Mouse (Mus musculus) lung, embryonic 14.5 days (tissue): ENCODE data around the gene Clpb. TPM values are rescaled to one million over a fixed set of nuclear protein-coding genes. Genes with fewer than 3 reads are reported as not detected.

Experiments
- ATAC-seq: fragments of 200-750 bp; cut with Nextera tagmentation; 2 replicates; pipeline ENCODE4 v1.8.0; 2017; ENCODE audit warnings: mild to moderate bottlenecking, moderate TSS enrichment, moderate library complexity; ENCODE audit not compliant: insufficient read depth
- DNase-seq: peaks from one replicate; pipeline ENCODE4 v3.0.0-alpha.2; 2015
- H3K27ac ChIP-seq: fragments of 300-500 bp; sonication (generic); 2 replicates; pipeline ENCODE4 v1.5.1; 2014; ENCODE audit warnings: low read depth, mild to moderate bottlenecking, moderate library complexity
- H3K27me3 ChIP-seq: fragments of 300-500 bp; sonication (generic); 2 replicates; pipeline ENCODE4 v1.6.1; 2014; ENCODE audit warnings: low read length, control low read depth; ENCODE audit not compliant: insufficient read depth
- H3K36me3 ChIP-seq: fragments of 300-500 bp; sonication (generic); 2 replicates; pipeline ENCODE4 v1.6.1; 2014; ENCODE audit warnings: control low read depth; ENCODE audit not compliant: insufficient read depth
- H3K4me1 ChIP-seq: fragments of 300-500 bp; sonication (generic); 2 replicates; pipeline ENCODE4 v1.6.1; 2014; ENCODE audit warnings: antibody characterized with exemption, control low read depth; ENCODE audit not compliant: insufficient read depth
- H3K4me2 ChIP-seq: fragments of 300-500 bp; sonication (generic); 2 replicates; pipeline ENCODE4 v1.6.1; 2014; ENCODE audit warnings: mild to moderate bottlenecking
- H3K4me3 ChIP-seq: fragments of 300-500 bp; sonication (generic); 2 replicates; pipeline ENCODE4 v1.5.1; 2014; ENCODE audit warnings: low read depth, low read length
- H3K9ac ChIP-seq: fragments of 300-500 bp; sonication (generic); 2 replicates; pipeline ENCODE4 v1.6.1; 2014
- H3K9me3 ChIP-seq: fragments of 300-500 bp; sonication (generic); 2 replicates; pipeline ENCODE4 v1.6.1; 2016; ENCODE audit warnings: low read depth, low read length, control low read depth
- CTCF ChIP-seq: IDR thresholded peaks from 2 replicates; pipeline ENCODE4 v1.5.1; 2016; ENCODE audit warnings: antibody characterized with exemption, low read depth
- WGBS: fragments of 180-500 bp; shearing (Covaris S2); extraction: QIAGEN DNeasy Blood & Tissue Kit; methylation state at CpG from one replicate; pipeline ENCODE4 v1.1.7; 2014; 5-methylcytosine and 5-hydroxymethylcytosine counted together
- polyA plus RNA-seq: library from polyadenylated mRNA; unstranded; fragments of >200 nt; fragmentation: Nextera tagmentation; extraction: Ambion mirVana; gene quantifications from 2 replicates; pipeline ENCODE4 v1.2.1, GENCODE M21; 2014

Gene Clpb
- polyA plus RNA-seq, 1 experiment from 2014 or later = 55.6 TPM

- WGBS = 48% methylated on average over 3 of the region's 3 CpGs
- H3K4me1 ChIP-seq = no peaks in the 10 kb centered on the region
- no peak overlapping the region for H3K4me3 ChIP-seq
- no peaks in the 10 kb centered on the region for H3K27me3 ChIP-seq
- TF ChIP-seq CTCF = no peak
- no peak overlapping the region for H3K4me2 ChIP-seq
- no peaks in the 10 kb centered on the region; the same call in 1 of the 2 replicates for H3K36me3 ChIP-seq
- H3K27ac ChIP-seq = no peak overlapping the region
- DNase-seq (no peak), ATAC-seq (no peak)
- no peaks in the 10 kb centered on the region for H3K9me3 ChIP-seq
- no peak overlapping the region for H3K9ac ChIP-seq
These were observed 21.2 kb downstream of the Clpb start for GRCm38 (mm10) chr7:101684671-101685070.

GRCm38 (mm10) chr7:101687144-101687543 lies 23.7 kb downstream of the Clpb start:
- H3K9ac ChIP-seq = no peak overlapping the region
- H3K4me2 ChIP-seq = no peak overlapping the region
- no peaks in the 10 kb centered on the region for H3K27me3 ChIP-seq
- H3K36me3 ChIP-seq = no peaks in the 10 kb centered on the region; the same call in 1 of the 2 replicates
- no peak for TF ChIP-seq CTCF
- no peaks in the 10 kb centered on the region for H3K9me3 ChIP-seq
- no peaks in the 10 kb centered on the region for H3K4me1 ChIP-seq
- WGBS = 85% methylated on average over 2 of the region's 2 CpGs
- H3K27ac ChIP-seq = no peak overlapping the region
- ATAC-seq = no peak
- no peak overlapping the region for H3K4me3 ChIP-seq
- no peak for DNase-seq

DNA sequence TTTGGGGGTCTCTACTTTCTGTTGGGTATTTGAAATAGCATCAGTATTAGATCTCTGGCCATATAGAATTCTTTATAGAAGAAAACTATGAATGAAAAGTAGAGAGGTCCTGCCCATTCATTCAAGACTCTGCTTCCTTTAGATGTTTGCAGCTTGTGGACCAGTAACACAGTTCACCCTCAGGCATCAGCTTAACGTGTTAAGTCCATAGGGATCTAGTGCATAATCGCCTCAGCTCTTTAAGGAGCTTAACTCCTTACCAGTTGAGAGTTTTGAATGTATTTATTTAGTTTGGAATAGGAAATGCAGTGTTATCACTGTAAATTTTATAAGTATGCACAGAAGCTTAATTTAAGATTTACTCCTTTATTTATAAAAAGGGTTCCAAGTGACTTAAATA lies 27.0 kb downstream of the Clpb start:
- no peak overlapping the region for H3K4me3 ChIP-seq

GRCm38 (mm10) chr7:101691863-101692262 lies 28.4 kb downstream of the Clpb start:
- no peak overlapping the region for H3K4me3 ChIP-seq
- no peak overlapping the region for H3K27ac ChIP-seq
- 81% methylated on average over 8 of the region's 8 CpGs for WGBS
- H3K9me3 ChIP-seq = no peaks in the 10 kb centered on the region
- no peak overlapping the region for H3K9ac ChIP-seq
- H3K36me3 ChIP-seq = no peaks in the 10 kb centered on the region; the same call in 1 of the 2 replicates
- DNase-seq (no peak), ATAC-seq (no peak)
- H3K4me1 ChIP-seq = no peaks in the 10 kb centered on the region
- H3K4me2 ChIP-seq = no peak overlapping the region
- no peaks in the 10 kb centered on the region for H3K27me3 ChIP-seq
- no peak for TF ChIP-seq CTCF

More for the DNA sequence above, 27.0 kb downstream of the Clpb start:
- no peak for ATAC-seq
- Histone ChIP-seq H3K4me2 (no peak overlapping the region), H3K4me1 (no peaks in the 10 kb centered on the region), H3K27ac (no peak overlapping the region), H3K27me3 (no peaks in the 10 kb centered on the region), H3K9me3 (no peaks in the 10 kb centered on the region), H3K36me3 (no peaks in the 10 kb centered on the region; the same call in 1 of the 2 replicates), H3K9ac (no peak overlapping the region)
- TF ChIP-seq CTCF = no peak
- DNase-seq = no peak
- WGBS = 76% methylated on average over 2 of the region's 2 CpGs

DNA sequence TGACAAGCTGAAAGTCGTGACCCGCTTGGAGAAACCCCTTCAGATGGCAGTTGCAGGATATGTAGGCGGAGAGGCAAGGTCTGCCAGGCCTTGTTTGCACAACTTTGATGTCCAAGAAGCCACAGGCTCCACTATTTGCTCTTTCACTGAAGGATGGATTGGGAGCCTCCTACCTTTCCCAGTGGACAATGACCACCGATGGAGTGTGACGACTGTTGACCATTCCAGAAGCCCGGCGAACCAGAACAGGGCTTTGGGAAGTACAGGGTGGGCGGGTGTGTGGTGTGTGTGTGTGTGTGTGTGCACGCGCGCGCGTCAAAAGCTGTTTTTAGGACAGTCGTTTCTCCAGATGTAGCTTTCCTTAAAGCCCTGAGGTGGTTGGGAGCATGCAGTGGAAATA lies 29.0 kb downstream of the Clpb start:
- 73% methylated on average over 14 of the region's 14 CpGs for WGBS
- no peak overlapping the region for H3K4me2 ChIP-seq
- no peak overlapping the region for H3K4me3 ChIP-seq
- DNase-seq (no peak), ATAC-seq (no peak)
- H3K36me3 ChIP-seq = no peaks in the 10 kb centered on the region; the same call in 1 of the 2 replicates
- H3K9ac ChIP-seq = no peak overlapping the region
- H3K9me3 ChIP-seq = no peaks in the 10 kb centered on the region
- no peak overlapping the region for H3K27ac ChIP-seq
- no peak for TF ChIP-seq CTCF
- H3K27me3 ChIP-seq = no peaks in the 10 kb centered on the region
- no peaks in the 10 kb centered on the region for H3K4me1 ChIP-seq

GRCm38 (mm10) chr7:101695483-101695882 lies 32.0 kb downstream of the Clpb start:
- H3K36me3 ChIP-seq = no peaks in the 10 kb centered on the region
- no peak overlapping the region for H3K4me2 ChIP-seq
- no peak for TF ChIP-seq CTCF
- H3K9me3 ChIP-seq = no peaks in the 10 kb centered on the region
- H3K9ac ChIP-seq = no peak overlapping the region
- no peaks in the 10 kb centered on the region for H3K27me3 ChIP-seq
- ATAC-seq (no peak), DNase-seq (no peak)
- H3K4me3 ChIP-seq = no peak overlapping the region
- no peaks in the 10 kb centered on the region for H3K4me1 ChIP-seq
- WGBS = 58% methylated on average over 5 of the region's 5 CpGs
- no peak overlapping the region for H3K27ac ChIP-seq

DNA sequence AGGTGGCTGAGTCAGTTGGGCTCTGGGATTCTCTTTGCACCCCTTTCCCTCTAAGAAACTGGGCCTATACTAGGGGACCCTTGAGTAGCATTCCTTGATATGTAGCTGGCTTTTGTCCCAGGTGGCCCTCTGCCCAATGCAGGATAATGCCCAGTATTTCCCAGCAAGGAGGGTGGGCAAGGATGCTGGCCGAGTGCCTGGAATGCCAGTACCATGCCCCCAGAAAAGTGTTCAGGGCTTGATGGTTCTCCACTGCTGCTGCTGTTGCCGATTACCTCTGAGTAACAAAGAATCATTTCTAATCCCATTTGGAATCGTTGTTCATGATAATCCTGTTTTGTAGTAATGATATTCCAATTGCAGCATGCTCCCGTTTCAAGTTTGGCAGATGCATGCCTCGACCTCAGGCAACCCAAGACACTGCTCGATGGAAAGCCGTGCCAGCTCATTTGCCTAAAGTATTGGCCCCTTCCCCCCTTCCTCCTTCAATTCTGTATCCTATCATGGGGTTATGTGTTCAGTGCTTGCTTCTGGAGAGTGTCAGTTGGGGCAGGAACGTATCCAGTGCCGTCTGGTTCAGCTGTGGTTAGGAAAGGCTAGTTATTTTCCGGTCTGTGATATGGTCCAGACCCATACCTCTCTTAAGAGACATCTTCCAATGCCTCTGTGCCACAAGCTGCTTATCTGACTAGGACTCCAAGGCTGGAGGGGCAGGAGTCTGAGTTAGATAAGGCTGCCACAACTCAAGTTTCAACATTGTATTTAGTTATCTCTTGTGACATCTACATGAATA lies 33.7 kb downstream of the Clpb start:
- no peak overlapping the region for H3K4me2 ChIP-seq
- no peak overlapping the region for H3K4me3 ChIP-seq
- ATAC-seq (no peak), DNase-seq (no peak)
- no peaks in the 10 kb centered on the region for H3K36me3 ChIP-seq
- H3K27me3 ChIP-seq = no peaks in the 10 kb centered on the region
- no peaks in the 10 kb centered on the region for H3K9me3 ChIP-seq
- H3K4me1 ChIP-seq = no peaks in the 10 kb centered on the region
- no peak overlapping the region for H3K9ac ChIP-seq
- TF ChIP-seq CTCF = no peak
- 86% methylated on average over 10 of the region's 10 CpGs for WGBS
- H3K27ac ChIP-seq = no peak overlapping the region
